Mouse (Mus musculus): ENCODE data around the gene Gipr.

- TF ChIP-seq POLR2A (IDR thresholded peaks at IDR 0.05; ENCODE audit: borderline replicate concordance, insufficient read depth, low read length) (no peak), CTCF (IDR thresholded peaks at IDR 0.05; ENCODE audit: borderline replicate concordance, insufficient read depth, low read depth, low read length) (no peak)
Measured at GRCm38 (mm10) chr7:19119083-19119482, 46.8 kb downstream of the Gipr start.
